Mouse (Mus musculus): ENCODE measurements around the gene Gal3st1. TPM values are rescaled to one million over a fixed set of nuclear protein-coding genes. Genes with fewer than 3 reads are reported as not detected.
"Not testable (repeated sequence)": the region's sequence is repeated elsewhere in the genome, so short reads cannot be mapped to it uniquely, and the experiment has no call there.

Gene Gal3st1
- under 1 TPM in 3 of 26 experiments, not detected in 23; 0.37 to 0.50 (median 0.40) TPM for total RNA-seq (2018; cell fraction: chromatin; rRNA removed)
- total RNA-seq (2018; cell fraction: cytosol; rRNA removed) = not detected
- not detected for total RNA-seq (2018; cell fraction: nucleus; rRNA removed)
- polyA plus RNA-seq (2018) = not detected in 3 replicates

DNA sequence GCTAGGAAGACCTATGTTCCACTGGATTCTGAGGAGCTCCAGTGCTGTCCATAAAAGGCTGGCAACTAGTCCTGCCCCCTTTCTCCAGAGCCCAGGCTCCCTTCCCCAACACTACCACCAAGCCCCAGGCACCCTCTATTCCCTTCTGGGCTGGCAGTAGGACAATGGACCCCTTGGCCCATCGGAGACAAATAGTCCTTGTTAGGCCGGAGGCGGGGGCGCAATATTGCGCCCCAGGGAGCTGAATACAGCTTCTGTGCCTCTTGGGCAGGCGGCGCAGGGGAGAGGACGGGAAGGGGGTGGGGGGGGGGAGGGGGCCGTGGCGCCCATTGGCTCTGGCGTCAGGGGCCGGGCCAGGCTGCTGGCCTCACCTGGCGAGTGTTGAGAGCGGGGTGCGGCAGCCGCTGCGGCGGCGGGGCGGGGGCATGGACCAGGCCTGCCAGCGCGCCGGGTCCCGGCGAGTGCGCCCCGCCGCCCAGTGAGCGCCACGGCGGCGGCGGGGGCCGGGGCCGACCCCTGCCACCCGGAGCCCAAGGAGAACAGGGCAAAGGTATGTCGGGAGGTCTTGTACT is at the start of gene Gal3st1:
Gal3st1 (plus strand) TSS at position 346 of the 572 bp plus-strand sequence.
- Histone ChIP-seq H3K27ac (no peak within 1 kb of the TSS), H3K4me3 (ENCODE audit: inconsistent target) (no peak within 1 kb of the TSS), H3K36me3 (ENCODE audit: inconsistent target) (peaks cover 11% of the 10 kb centered on the region), H3K79me2 (ENCODE audit: inconsistent target) (no peaks in the 10 kb centered on the region)
- 2% methylated on average over 5 of the region's 37 CpGs for WGBS (ENCODE audit: missing documents)

DNA sequence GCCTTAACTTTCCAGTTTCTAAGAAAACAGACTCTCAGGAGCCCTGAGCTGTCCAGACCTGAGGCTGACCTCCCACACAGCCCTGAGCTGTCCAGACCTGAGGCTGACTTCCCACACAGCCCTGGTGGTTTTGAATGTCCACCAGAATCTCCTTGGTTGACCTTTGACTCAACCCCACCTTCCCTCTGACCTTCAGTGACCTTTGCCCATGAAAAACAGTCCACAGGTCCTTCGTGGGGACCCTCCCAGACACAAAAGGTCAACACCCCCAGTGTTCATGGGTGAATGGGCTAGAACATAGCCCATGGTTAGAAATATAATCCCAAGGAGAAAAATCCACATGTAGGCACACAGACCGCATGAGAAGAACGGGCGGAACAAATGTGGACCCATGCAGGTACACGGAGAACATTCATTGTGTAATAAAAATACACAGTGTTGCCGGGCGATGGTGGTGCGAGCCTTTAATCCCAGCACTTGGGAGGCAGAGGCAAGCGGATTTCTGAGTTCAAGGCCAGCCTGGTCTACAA is 49.6 kb upstream of the Gal3st1 start:
- no peaks in the 10 kb centered on the region for H3K36me3 ChIP-seq (ENCODE audit: inconsistent target)
- no peak overlapping the region for H3K27ac ChIP-seq
- no peak overlapping the region for H3K4me3 ChIP-seq (ENCODE audit: inconsistent target)
- peaks cover 9% of the 10 kb centered on the region; the same call in 1 of the 2 replicates for H3K79me2 ChIP-seq (ENCODE audit: inconsistent target)
- 97% methylated on average over 8 of the region's 9 CpGs for whole genome bisulfite sequencing (ENCODE audit: missing documents)

DNA sequence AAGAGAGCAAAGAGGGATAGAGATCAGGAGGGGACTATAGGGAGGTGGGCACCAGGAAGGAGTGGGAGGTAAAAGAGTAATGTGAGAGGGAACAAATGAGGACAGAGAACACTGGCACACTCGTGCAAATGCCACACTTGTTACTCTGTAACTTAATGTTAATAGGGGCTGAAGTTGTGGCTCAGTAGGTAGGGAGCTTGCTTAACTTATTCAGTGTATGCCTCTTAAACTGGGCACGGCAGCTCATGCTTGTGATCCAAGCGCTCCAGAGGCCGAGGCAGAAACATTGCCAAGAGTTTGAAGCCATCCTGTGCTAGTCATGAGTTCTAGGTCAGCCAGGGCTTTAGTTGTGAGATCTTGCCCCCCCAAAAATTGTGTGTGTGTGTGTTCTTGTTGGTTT is 48.3 kb upstream of the Gal3st1 start:
- H3K4me3 ChIP-seq (ENCODE audit: inconsistent target) = no peak overlapping the region
- H3K79me2 ChIP-seq (ENCODE audit: inconsistent target) = no peaks in the 10 kb centered on the region
- no peak overlapping the region for H3K27ac ChIP-seq
- WGBS (ENCODE audit: missing documents) = 77% methylated on average over 4 of the region's 4 CpGs
- no peaks in the 10 kb centered on the region for H3K36me3 ChIP-seq (ENCODE audit: inconsistent target)

DNA sequence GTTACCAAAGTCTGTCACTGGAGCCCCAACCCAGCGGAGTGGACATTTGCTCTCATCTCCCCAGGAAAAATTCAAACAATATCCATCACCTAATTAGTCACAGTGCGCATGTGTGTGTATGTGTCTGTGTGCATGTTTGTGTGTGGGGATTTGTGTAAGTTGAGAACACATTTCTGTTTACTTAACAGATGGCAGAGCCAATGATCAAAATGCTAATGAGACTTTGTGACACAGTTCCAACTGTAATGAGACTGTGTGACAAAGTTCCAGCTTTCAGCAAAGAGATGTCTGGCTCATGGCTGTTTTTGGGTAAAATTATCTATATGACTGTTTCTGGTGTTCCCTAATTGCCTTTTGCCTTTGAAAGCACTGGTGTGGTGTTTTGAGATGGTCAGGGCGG is 47.1 kb upstream of the Gal3st1 start:
- Histone ChIP-seq H3K36me3 (ENCODE audit: inconsistent target) (no peaks in the 10 kb centered on the region), H3K79me2 (ENCODE audit: inconsistent target) (no peaks in the 10 kb centered on the region), H3K4me3 (ENCODE audit: inconsistent target) (no peak overlapping the region), H3K27ac (no peak overlapping the region)
- 95% methylated on average over 3 of the region's 3 CpGs for WGBS (ENCODE audit: missing documents)

DNA sequence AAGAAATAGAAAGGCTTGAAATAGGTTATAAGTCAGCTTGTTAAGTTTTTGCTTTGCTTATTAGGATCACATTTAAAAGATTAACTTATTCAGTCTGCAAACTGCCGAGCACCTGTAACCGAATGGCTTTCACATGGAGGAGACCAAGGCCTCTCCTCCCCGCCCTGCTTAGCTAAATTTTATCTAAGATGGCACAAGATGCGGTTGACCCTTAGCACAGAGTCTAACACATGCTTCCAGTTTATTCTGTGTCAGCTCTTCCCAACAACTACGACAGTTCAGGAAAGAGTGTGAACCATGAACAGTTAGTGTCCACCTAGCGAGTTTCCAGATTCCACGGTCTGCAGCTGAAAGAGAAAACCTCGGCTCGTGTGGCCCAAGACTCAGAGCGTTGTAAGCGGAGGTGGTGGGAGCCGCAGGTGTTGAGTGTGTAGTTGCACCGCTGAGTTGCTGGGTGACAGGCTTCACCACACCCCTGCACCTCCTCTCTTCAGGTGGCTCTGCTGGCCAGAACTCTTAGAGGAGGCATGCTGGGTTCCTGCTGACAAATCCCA is 46.0 kb upstream of the Gal3st1 start:
- WGBS (ENCODE audit: missing documents) = 94% methylated on average over 13 of the region's 13 CpGs
- no peak overlapping the region for H3K4me3 ChIP-seq (ENCODE audit: inconsistent target)
- no peaks in the 10 kb centered on the region for H3K79me2 ChIP-seq (ENCODE audit: inconsistent target)
- no peak overlapping the region for H3K27ac ChIP-seq
- no peaks in the 10 kb centered on the region for H3K36me3 ChIP-seq (ENCODE audit: inconsistent target)

DNA sequence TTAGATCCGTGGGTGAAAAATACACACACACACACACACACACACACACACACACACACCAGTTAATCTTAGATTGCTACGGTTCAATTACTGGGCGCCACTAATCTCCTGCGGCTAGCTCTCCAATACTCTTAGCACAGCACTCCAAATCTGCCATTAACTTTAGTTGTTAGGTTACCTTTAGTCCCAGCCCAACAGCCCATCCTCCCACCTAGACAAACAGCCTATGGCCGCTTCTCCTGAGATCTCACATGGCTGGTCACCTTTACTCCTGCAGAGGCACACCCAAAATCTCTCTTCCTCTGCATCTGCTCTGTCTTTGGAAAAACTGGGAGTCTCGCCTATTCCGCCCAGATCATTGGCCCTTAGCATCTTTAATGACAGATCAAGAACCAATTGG is 42.1 kb upstream of the Gal3st1 start:
- no peak overlapping the region for H3K27ac ChIP-seq
- no peak overlapping the region for H3K4me3 ChIP-seq (ENCODE audit: inconsistent target)
- H3K36me3 ChIP-seq (ENCODE audit: inconsistent target) = no peaks in the 10 kb centered on the region
- WGBS (ENCODE audit: missing documents) = 96% methylated on average over 7 of the region's 7 CpGs
- no peaks in the 10 kb centered on the region for H3K79me2 ChIP-seq (ENCODE audit: inconsistent target)

DNA sequence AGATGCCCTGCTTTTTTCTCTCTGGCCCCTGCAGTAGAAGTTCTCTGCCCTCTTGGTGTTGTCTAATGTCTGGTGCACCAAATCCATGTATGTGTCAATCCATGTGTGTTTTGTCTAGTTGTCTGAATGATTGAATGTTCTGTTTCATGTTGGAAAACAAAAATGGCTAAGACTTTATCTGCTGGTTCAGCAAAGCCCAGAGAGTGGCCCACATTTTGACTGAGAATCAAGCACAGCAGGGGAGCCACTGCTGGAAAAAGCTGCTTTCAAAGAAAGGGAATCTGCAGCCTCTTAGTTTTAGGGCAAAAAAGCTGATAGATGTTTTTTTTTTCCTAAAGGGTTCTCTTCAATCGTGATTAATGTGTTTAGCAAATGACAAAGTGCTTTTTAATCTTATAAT is 37.0 kb upstream of the Gal3st1 start:
- WGBS (ENCODE audit: missing documents) = 40% methylated on average over 1 of the region's 1 CpGs

DNA sequence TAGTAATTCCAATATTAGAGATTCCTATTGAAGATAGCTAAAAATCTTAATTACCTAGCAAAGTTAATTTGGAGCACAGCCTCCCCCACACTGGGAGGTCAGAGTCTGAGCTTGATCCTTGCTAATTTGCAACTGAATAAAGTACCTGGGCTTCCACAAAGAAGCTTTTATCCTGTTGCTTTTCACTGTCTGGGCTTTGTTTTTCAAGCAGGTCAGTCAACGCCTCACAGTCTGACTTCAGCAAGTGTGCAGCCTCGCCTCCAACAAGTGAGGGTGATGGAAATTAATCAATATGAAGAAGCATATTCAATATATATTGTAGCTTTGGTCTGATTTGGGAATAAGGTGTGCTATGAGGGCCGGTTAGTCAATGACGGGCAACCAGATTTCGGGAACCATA is 28.6 kb upstream of the Gal3st1 start:
- not testable (repeated sequence) for H3K79me2 ChIP-seq (ENCODE audit: inconsistent target); H3K4me3 ChIP-seq (ENCODE audit: inconsistent target); H3K36me3 ChIP-seq (ENCODE audit: inconsistent target); H3K27ac ChIP-seq
- 88% methylated on average over 5 of the region's 5 CpGs for WGBS (ENCODE audit: missing documents)

More for the DNA sequence above, 37.0 kb upstream of the Gal3st1 start:
- Histone ChIP-seq H3K36me3 (ENCODE audit: inconsistent target) (no peaks in the 10 kb centered on the region), H3K27ac (no peak overlapping the region), H3K4me3 (ENCODE audit: inconsistent target) (no peak overlapping the region), H3K79me2 (ENCODE audit: inconsistent target) (no peaks in the 10 kb centered on the region)

DNA sequence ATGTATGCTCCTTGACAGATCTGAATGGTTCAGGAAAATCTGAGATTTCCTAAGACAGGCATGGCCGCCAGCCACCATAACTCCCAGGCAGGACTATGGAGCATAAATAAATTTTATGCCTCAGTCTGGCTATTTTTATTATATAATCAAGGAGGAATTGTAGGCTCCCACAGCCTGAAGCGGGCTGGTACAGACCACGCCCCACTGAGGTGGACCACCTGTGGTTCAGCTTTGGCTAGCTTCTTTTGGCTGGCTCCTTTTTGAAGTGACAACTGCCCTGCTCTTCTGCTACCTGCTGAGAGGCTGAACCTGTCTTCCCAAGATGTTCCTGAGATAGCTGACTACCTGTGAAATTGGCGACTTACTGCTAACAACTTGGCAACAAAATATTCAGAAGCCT is 28.1 kb upstream of the Gal3st1 start:
- not testable (repeated sequence) for H3K27ac ChIP-seq; H3K36me3 ChIP-seq (ENCODE audit: inconsistent target); H3K79me2 ChIP-seq (ENCODE audit: inconsistent target); H3K4me3 ChIP-seq (ENCODE audit: inconsistent target)
- 74% methylated on average over 4 of the region's 4 CpGs for WGBS (ENCODE audit: missing documents)

DNA sequence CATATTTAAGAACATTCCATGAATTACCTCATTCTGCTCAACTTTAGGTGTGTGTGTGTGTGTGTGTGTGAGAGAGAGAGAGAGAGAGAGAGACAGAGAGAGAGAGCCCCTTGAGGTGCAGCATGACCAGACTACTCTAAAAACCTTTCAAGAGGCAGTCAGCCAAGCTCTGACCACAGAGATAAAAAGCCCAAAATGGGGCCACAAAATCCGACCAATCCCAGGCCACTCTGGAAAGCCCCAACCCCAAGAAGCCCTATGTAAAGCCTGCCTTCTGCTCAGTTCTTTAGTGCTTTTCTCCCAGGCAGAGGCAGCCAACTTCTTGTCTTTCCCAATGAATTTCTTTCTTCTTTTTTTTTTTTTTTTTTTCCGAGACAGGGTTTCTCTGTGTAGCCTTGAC is 22.5 kb upstream of the Gal3st1 start:
- Histone ChIP-seq H3K27ac (no peak overlapping the region), H3K36me3 (ENCODE audit: inconsistent target) (no peaks in the 10 kb centered on the region), H3K4me3 (ENCODE audit: inconsistent target) (no peak overlapping the region), H3K79me2 (ENCODE audit: inconsistent target) (peaks cover 12% of the 10 kb centered on the region)
- WGBS (ENCODE audit: missing documents) = 50% methylated on average over 1 of the region's 2 CpGs

DNA sequence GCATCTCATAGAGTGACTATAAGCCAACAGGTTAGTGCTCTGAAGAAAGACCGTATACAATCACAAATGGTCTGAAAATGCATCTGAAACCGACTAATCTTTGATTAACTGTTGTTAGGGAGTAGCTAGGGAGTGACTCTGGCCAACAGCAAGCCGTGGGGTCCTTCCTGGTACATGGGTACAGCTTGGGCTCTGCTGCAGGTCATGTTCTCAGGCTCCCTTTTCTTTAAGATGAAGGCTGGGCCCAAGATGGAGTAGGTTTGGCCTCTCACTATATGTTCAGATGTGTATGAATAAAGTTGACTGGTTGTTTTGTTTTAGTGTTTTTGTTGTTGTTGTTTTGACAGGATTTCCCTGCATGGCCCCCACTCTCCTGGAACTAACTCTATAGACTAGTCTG is 21.7 kb upstream of the Gal3st1 start:
- H3K27ac ChIP-seq = no peak overlapping the region
- WGBS (ENCODE audit: missing documents) = 83% methylated on average over 3 of the region's 3 CpGs
- peaks cover 21% of the 10 kb centered on the region for H3K79me2 ChIP-seq (ENCODE audit: inconsistent target)
- no peak overlapping the region for H3K4me3 ChIP-seq (ENCODE audit: inconsistent target)
- no peaks in the 10 kb centered on the region for H3K36me3 ChIP-seq (ENCODE audit: inconsistent target)

DNA sequence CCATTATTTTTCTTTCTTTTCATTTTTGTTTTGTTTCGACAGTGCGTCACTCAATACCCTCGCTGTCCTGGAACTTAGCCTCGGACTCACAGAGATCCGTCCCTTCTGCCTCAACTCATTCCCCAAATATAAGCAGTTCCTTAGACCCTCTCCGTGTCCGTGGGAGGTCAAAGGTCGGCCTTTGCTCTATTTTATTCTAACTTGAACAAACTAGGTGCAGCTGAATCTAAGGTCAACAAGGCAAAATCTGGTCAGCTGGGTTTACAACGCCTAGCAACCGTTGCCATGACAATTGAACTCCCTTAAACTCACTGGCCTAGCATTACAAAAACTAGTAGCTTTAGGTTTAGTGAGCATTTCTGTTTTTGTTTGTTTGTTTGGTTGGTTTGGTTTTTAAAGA is 20.3 kb upstream of the Gal3st1 start:
- WGBS (ENCODE audit: missing documents) = 80% methylated on average over 10 of the region's 10 CpGs

DNA sequence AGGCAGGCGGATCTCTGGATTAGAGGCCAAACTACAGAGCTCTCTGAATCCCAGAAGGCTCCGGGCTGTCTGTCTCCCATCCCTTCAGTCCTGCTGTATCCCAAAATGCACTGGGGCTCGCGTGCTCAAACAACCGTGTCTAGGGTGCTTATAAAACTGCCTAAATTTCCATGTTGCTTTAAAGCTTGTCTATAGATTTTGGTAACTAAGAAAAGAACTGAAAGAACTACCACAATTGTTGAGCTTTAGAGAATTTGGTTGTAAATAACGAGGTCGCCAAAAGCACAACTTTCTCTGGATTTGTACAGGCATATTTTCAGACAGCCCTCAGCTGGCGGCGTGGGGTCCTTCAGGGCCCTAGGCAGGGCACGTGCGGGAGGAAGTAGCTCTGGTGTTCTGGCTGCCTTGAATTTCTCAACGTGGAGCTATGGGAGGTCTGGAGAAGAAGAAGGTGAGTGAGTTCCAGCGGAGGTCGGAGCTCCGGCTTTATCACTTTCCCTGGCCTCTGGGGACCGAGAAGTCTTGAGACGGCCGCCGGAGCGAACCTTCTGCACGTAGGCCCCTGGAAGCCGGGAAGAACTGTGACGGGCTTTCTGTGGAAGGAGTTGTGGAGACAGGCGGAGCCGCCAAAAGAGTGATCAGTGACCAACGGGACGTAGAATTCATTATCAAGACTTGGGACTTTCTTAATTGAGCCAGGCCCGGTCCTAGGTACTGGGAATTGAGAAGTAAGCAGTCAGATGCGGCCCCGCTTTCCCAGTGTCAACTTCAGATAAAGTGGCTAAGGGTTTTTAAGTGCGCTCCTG is 19.6 kb upstream of the Gal3st1 start, which contains the start of gene Pes1:
Pes1 (plus strand) TSS at position 366 of the 806 bp plus-strand sequence.
- under 1% methylated on average over 31 of the region's 31 CpGs for WGBS (ENCODE audit: missing documents)
- peaks cover 38% of the 10 kb centered on the region for H3K79me2 ChIP-seq (ENCODE audit: inconsistent target)
- H3K36me3 ChIP-seq (ENCODE audit: inconsistent target) = peaks cover 12% of the 10 kb centered on the region
- H3K27ac ChIP-seq = peak within 1 kb of the TSS; percentile 65
- H3K4me3 ChIP-seq (ENCODE audit: inconsistent target) = peak within 1 kb of the TSS; percentile 93

More for the DNA sequence above, 20.3 kb upstream of the Gal3st1 start:
- Histone ChIP-seq H3K4me3 (ENCODE audit: inconsistent target) (peak overlapping the region; percentile 93), H3K27ac (peak overlapping the region; percentile 65), H3K79me2 (ENCODE audit: inconsistent target) (peaks cover 35% of the 10 kb centered on the region), H3K36me3 (ENCODE audit: inconsistent target) (peaks cover 7% of the 10 kb centered on the region)

DNA sequence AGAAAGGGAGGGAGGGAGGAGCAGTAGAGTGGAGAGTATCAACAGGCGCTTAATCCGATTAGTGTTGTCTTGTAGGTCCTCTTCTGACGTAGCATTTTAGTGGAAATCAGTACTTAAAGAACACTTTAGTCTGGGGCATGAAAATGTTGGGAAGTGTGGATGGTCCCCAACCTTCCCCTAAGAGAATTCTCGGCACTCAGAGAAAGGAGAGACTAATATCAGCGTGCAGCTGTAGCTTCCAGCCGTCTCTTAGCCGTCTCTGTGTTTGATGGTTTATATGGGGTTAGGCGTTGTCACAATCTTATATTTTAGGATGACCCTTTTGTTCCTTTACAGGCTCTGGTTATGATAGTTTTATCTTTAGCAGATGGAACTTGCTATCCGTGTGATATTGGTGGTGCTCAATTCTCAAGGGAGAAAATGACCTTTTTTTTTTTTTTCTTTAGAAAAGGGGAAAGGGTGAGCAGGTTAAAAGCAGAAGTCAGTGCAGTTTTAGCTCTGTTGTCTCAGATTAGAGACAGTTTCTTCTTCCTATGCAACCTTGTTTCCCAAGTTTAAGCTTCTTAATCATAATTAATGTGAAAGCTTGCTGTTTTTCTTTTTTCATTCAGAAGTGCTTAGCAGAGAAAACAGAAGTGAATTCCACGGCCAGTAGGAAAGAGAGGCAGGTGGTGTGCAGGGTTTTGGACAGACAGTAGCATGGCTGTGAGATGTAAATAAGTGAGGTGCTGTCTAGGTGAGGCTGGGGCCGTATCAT is 18.8 kb upstream of the Gal3st1 start:
- peak overlapping the region; percentile 65 for H3K27ac ChIP-seq
- 5% methylated on average over 11 of the region's 11 CpGs for WGBS (ENCODE audit: missing documents)
- H3K79me2 ChIP-seq (ENCODE audit: inconsistent target) = peaks cover 38% of the 10 kb centered on the region

More for the DNA sequence above, 18.8 kb upstream of the Gal3st1 start:
- peak overlapping the region; percentile 93 for H3K4me3 ChIP-seq (ENCODE audit: inconsistent target)
- H3K36me3 ChIP-seq (ENCODE audit: inconsistent target) = peaks cover 20% of the 10 kb centered on the region
